Mouse (Mus musculus) E14TG2a.4 (cell line): ENCODE measurements around the gene Fat3.

Source experiments
- CTCF ChIP-seq: conservative IDR thresholded peaks from 2 replicates; pipeline ENCODE4 v1.5.1; 2014; ENCODE audit warnings: low read length
- NANOG ChIP-seq: IDR thresholded peaks from 2 replicates; pipeline ENCODE4 v1.6.1; 2014; ENCODE audit warnings: borderline replicate concordance, low read length, mixed read lengths

DNA sequence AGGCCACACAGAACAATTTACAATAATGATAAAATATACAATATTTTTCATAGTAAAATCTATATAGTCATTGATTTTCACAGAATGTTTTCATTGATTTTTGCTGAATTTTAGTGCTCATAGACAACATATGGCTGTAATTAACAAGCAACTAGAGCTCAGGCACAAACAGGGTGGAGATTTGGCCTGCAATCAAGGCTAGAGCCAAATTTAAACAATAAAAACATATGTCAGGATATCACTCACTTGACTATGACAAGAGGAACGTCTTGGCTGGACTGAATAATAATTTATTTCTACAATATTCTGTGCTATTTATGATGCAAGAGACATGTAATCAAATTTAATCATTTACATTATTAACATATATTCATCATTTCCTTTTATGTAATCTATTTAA lies 31.8 kb upstream of the Fat3 start:
- TF ChIP-seq CTCF, result no peak
- TF ChIP-seq NANOG, result no peak
